Mouse (Mus musculus): Measurements from ENCODE around the gene Olfr594.
"Not testable (repeated sequence)": the region's sequence is repeated elsewhere in the genome, so short reads cannot be mapped to it uniquely, and the experiment has no call there.

The Olfr594 gene

GRCm38 (mm10) chr7:103216696-103217095 lies at the start of gene Olfr594:
Gene Olfr594, plus strand, starts transcription at chr7:103216996.
- DNase-seq (ENCODE audit: extremely low spot score, low read depth, low spot score), result no peak

- DNase-seq (ENCODE audit: extremely low spot score, low read depth, low spot score), result no peak
These were observed 47.1 kb upstream of the Olfr594 start for GRCm38 (mm10) chr7:103169697-103170096.

- no peak for DNase-seq (ENCODE audit: extremely low spot score, low read depth, low spot score)
These were observed 38.6 kb upstream of the Olfr594 start, which contains the start of gene Olfr591 for GRCm38 (mm10) chr7:103178240-103178639. Gene Olfr591, minus strand, starts transcription at chr7:103178340.

- DNase-seq (ENCODE audit: extremely low spot score, low read depth, low spot score), result not testable (repeated sequence)
These were observed 32.3 kb upstream of the Olfr594 start, which contains the start of gene Olfr592 for GRCm38 (mm10) chr7:103184503-103184902. Gene Olfr592, plus strand, starts transcription at chr7:103184803.

DNA sequence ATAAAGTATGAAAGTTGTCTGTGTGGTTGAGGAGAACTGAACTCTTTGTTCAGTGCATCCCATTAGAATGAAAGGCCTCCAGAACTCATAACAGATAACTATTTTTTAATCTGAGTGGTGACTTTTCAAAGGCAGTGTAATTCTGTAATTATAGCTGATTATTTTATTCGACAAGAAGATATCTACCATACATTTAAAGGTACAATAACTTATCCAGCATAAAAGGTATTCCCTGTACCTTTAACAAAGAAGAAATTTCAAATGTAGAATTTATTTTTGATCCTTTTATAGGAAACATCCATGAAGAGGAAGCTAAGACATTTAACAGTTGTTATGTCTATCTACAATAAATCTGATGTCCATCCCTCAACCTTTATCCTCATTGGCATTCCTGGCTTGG lies 5.2 kb upstream of the Olfr594 start, which contains the start of gene Olfr593:
Gene Olfr593, plus strand, starts transcription at position 301 of the 400 bp plus-strand sequence.
- DNase-seq (ENCODE audit: extremely low spot score, low read depth, low spot score), result no peak

DNA sequence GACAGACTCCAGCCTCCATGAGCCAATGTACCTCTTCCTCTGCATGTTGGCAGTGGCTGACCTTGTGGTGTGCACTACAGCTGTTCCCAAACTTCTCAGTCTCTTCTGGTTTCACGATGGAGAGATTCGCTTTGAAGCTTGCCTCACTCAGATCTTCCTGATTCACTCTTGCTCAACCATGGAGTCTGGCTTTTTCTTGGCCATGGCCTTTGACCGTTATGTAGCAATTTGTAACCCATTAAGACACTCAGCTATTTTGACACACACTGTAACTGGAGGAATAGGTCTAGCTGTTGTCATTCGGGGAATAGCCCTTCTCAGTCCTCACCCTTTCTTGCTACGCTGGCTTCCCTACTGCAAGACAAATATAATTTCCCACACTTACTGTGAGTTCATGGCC lies 4.7 kb upstream of the Olfr594 start:
- not testable (repeated sequence) for DNase-seq (ENCODE audit: extremely low spot score, low read depth, low spot score)

- not testable (repeated sequence) for DNase-seq (ENCODE audit: extremely low spot score, low read depth, low spot score)
These were observed 35.6 kb downstream of the Olfr594 start, which contains the start of gene Usp17ld for GRCm38 (mm10) chr7:103252405-103252804. Gene Usp17ld, minus strand, starts transcription at chr7:103252505.
